Mouse (Mus musculus) testis, adult 2 months (tissue): ENCODE results near the gene Lexm. TPM values are rescaled to one million over a fixed set of nuclear protein-coding genes. Genes with fewer than 3 reads are reported as not detected.

Source experiments
- H3K27ac ChIP-seq: fragments of 200-500 bp; 2 replicates; pipeline ENCODE4 v1.5.1; 2012; ENCODE audit warnings: low read depth, low read length; ENCODE audit not compliant: control insufficient read depth, insufficient read depth
- H3K27me3 ChIP-seq: fragments of 200-500 bp; 2 replicates; pipeline ENCODE4 v1.6.1; 2012; ENCODE audit warnings: mild to moderate bottlenecking, low read length, moderate library complexity; ENCODE audit not compliant: control insufficient read depth, insufficient read depth
- H3K36me3 ChIP-seq: fragments of 200-500 bp; 2 replicates; pipeline ENCODE4 v1.6.1; 2012; ENCODE audit warnings: mild to moderate bottlenecking, low read length; ENCODE audit not compliant: control insufficient read depth, insufficient read depth
- H3K4me1 ChIP-seq: fragments of 200-500 bp; 2 replicates; pipeline ENCODE4 v1.6.1; 2012; ENCODE audit warnings: low read length; ENCODE audit not compliant: control insufficient read depth, insufficient read depth
- H3K4me3 ChIP-seq: fragments of 200-500 bp; 2 replicates; pipeline ENCODE4 v1.5.1; 2012; ENCODE audit warnings: low read depth, mild to moderate bottlenecking, low read length, moderate library complexity, mixed read lengths; ENCODE audit not compliant: control insufficient read depth
- CTCF ChIP-seq: fragments of 200-500 bp; IDR thresholded peaks from 2 replicates; pipeline ENCODE4 v1.5.1; 2012; ENCODE audit warnings: low read depth, mild to moderate bottlenecking, inconsistent platforms, low read length, moderate library complexity; ENCODE audit not compliant: control insufficient read depth, insufficient read depth, insufficient replicate concordance
- POLR2A ChIP-seq: fragments of 200-500 bp; IDR thresholded peaks from 2 replicates; pipeline ENCODE4 v1.6.1; 2012; ENCODE audit warnings: low read depth, mild to moderate bottlenecking, inconsistent platforms, low read length, moderate library complexity; ENCODE audit not compliant: control insufficient read depth
- polyA plus RNA-seq: library from polyadenylated mRNA; depleted of rRNA; stranded (reverse); fragments of >200 nt; gene quantifications from 2 replicates; pipeline ENCODE4 v1.2.3, GENCODE M21; 2012

Lexm gene
- polyA plus RNA-seq, 1 experiment, result 54.3 TPM

DNA sequence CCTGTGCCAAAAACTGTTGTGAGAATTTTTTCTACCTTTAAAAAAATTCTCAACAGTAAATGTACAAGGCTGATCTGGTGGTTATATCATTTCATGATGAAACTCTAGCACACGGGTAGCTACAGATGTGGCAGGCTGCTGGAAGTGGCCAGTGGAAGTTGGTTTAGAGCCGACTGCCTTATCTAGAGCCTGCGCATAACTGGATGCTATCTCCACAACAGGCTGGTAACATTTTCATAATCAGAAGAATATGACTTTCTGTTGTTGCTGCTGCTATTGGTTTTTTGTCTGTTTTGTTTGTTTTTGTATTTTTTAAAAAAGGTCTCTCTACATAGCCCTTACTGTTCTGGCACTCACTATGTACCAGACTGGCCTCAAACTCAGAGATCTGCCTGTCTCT, 35.5 kb upstream of the Lexm start:
- TF ChIP-seq POLR2A (no peak), CTCF (no peak)
- Histone ChIP-seq H3K27me3 (no peaks in the 10 kb centered on the region), H3K4me3 (no peak overlapping the region), H3K27ac (no peak overlapping the region), H3K36me3 (no peaks in the 10 kb centered on the region), H3K4me1 (peaks cover 11% of the 10 kb centered on the region)

- peak within 1 kb of the TSS; percentile 93 for H3K4me3 ChIP-seq
- H3K4me1 ChIP-seq, result peaks cover 11% of the 10 kb centered on the region
- peak within 1 kb of the TSS; percentile 59 for H3K27ac ChIP-seq
- no peaks in the 10 kb centered on the region for H3K27me3 ChIP-seq
- peak; percentile 91 for TF ChIP-seq POLR2A
- no peak for TF ChIP-seq CTCF
- H3K36me3 ChIP-seq, result no peaks in the 10 kb centered on the region
These were observed 33.9 kb upstream of the Lexm start, which contains the start of gene Pars2 for GRCm38 (mm10) chr4:106650833-106651527. TSS of gene Pars2 (plus strand) at chr4:106651069.

GRCm38 (mm10) chr4:106647137-106647536, 30.1 kb upstream of the Lexm start:
- H3K4me3 ChIP-seq, result no peak overlapping the region
- H3K27me3 ChIP-seq, result no peaks in the 10 kb centered on the region
- peaks cover 11% of the 10 kb centered on the region for H3K4me1 ChIP-seq
- TF ChIP-seq CTCF (no peak), POLR2A (no peak)
- H3K36me3 ChIP-seq, result no peaks in the 10 kb centered on the region
- H3K27ac ChIP-seq, result no peak overlapping the region

DNA sequence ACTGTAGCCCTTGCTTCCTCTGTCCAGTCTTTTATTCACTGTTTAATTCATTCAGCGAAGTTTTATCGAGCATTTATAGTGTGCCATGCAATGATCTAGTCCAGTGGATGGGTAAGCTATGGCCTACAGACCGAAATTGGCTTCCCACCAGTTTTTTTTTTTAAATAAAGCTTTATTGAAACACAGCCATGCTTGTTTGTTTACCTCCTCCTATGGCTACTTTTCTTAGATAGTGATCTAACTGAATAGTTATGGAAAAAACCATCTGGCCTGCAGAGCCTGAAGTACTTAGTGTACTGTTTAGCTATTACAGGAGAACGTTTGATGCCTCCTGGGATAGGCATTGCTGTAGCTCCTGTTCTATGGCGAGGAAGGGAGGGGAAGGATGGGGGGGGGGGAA, 28.8 kb upstream of the Lexm start:
- Histone ChIP-seq H3K27ac (no peak overlapping the region), H3K36me3 (no peaks in the 10 kb centered on the region), H3K4me1 (peaks cover 3% of the 10 kb centered on the region), H3K27me3 (no peaks in the 10 kb centered on the region), H3K4me3 (no peak overlapping the region)
- TF ChIP-seq CTCF (no peak), POLR2A (no peak)

DNA sequence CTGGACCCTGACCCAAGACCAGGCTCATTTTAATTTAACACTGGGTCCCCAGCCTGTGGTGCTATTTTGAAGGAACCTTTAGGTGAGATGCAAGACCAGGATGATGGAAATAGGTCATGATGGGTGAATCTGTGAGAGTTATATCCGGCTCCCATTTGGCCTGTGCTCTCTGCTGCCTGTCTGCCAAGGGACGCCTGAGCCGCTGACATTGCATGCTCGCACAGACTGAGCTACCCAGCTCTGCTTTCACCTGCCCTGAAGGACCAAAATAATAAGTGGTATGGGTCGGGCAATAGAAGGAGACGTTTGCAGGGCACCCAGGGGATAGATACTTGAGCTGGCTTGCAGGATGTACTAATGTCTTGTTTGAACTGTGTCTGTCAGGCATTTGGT, 27.2 kb upstream of the Lexm start:
- H3K4me3 ChIP-seq, result no peak overlapping the region
- no peaks in the 10 kb centered on the region for H3K36me3 ChIP-seq
- TF ChIP-seq CTCF (no peak), POLR2A (no peak)
- H3K27me3 ChIP-seq, result no peaks in the 10 kb centered on the region
- no peak overlapping the region for H3K27ac ChIP-seq
- no peaks in the 10 kb centered on the region; the same call in 1 of the 2 replicates for H3K4me1 ChIP-seq

DNA sequence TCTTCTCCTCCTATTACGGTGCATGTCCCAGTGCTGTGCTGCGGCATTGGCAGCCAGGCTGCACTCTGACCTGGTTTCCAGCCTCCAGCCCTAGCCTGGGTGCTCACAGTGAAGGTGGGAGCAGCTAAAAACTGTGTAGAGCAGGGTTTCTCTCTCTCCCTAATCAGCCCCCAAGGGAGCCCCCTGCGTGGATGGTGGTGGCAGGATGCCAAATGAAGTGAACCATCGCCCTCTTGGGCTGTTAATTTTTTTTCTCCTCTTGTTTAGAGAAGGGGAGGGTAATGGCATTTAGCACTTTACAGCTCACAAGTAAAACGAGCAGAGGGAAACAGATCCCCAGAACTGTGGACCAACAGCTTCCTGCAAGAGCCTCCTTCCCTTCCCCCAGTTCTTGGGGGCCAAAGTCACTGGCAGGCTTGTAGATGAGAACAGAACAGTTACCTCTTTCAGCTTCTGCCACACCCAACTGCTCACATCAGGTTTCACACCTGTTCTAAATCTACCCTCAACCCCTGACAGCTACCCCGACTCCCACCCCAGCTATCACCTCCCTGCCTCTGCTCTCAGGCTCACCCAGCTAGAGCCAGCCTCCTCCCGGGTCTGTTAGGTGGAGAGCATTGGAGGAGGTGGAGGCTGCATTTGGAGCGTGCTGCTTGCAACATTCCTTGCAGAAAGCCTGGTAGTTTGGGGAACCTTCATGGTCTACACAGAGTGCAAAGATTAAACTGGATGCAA, 26.6 kb upstream of the Lexm start:
- H3K4me3 ChIP-seq, result no peak overlapping the region
- TF ChIP-seq CTCF (no peak), POLR2A (no peak)
- no peaks in the 10 kb centered on the region for H3K36me3 ChIP-seq
- H3K27me3 ChIP-seq, result no peaks in the 10 kb centered on the region
- H3K27ac ChIP-seq, result no peak overlapping the region
- H3K4me1 ChIP-seq, result peaks cover 2% of the 10 kb centered on the region; the same call in 1 of the 2 replicates

DNA sequence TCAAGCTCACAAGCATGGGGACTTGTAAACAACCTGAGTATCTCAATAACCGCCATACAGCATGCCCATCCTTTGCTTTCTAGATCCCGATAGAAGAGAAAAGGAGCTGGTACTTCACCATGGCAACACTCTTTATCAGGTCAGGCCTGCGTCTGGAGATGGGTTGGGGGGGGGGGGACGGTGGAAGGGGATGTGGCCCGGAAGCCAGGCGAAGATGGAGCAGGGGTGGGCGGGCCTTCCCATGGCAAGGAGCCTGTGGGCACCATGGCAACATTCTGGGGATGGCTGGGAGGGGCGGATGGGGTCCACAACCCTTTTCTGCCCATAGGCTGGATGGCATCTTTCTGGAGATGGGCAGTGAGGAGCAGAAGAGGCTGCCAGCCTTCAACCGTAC, 17.0 kb upstream of the Lexm start:
- peaks cover 2% of the 10 kb centered on the region; the same call in 1 of the 2 replicates for H3K4me1 ChIP-seq
- TF ChIP-seq CTCF, result no peak
- TF ChIP-seq POLR2A, result no peak
- no peaks in the 10 kb centered on the region for H3K36me3 ChIP-seq
- H3K27me3 ChIP-seq, result no peaks in the 10 kb centered on the region
- no peak overlapping the region for H3K27ac ChIP-seq
- H3K4me3 ChIP-seq, result no peak overlapping the region
